Mouse (Mus musculus) MEL (cell line): ENCODE measurements around the gene Mpp4.

ENCODE experiments used
- CTCF ChIP-seq, 3 experiments: IDR thresholded peaks in 2 of 3; conservative IDR thresholded peaks in 1 of 3; 2 replicates each; pipeline ENCODE4 v1.5.1; 2011 to 2012; ENCODE audit warnings: low read length in 3 of 3, low read depth in 2 of 3, mild to moderate bottlenecking in 2 of 3, improper control_type of control experiment in 1 of 3, inconsistent platforms in 1 of 3, mixed read lengths in 1 of 3, moderate library complexity in 1 of 3; ENCODE audit not compliant: control insufficient read depth in 1 of 3, insufficient read depth in 1 of 3, poor library complexity in 1 of 3, severe bottlenecking in 1 of 3
- SIN3A ChIP-seq: IDR thresholded peaks from 2 replicates; pipeline ENCODE4 v1.6.1; 2012; ENCODE audit warnings: low read length, improper control_type of control experiment, inconsistent platforms

DNA sequence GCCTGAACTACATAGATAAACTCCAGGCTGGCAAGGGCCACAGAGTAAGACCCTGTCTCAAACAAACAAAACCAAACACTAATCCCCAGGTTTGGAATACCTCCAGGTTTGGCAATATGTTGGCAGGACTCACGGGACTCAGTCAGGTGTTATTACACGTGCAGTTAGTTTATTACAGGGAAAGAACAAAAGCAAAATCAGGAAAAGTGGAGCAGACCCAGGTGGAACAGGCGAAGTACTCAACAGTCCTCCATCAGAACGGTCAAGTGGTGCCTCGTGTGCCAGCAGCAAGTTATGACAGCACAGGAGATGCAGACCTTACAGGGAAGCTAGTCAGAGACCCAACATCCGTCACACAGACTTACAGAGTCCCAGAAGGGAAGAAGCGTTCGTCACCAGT is 52.7 kb downstream of the Mpp4 start:
- TF ChIP-seq SIN3A (no peak), CTCF (IDR thresholded peaks at IDR 0.05 in 2 of 3, conservative IDR thresholded peaks at IDR 0.05 in 1 of 3; ENCODE audit: control insufficient read depth in 1 of 3, insufficient read depth in 1 of 3, low read depth in 2 of 3, low read length in 3 of 3, poor library complexity in 1 of 3, severe bottlenecking in 1 of 3) (no peak)
